Mouse (Mus musculus): Measurements from ENCODE around the gene Matn4. TPM values are rescaled to one million over a fixed set of nuclear protein-coding genes. Genes with fewer than 3 reads are reported as not detected.

The Matn4 gene
- polyA plus RNA-seq, 1 experiment from 2014 or later = 36.2 TPM

- WGBS = 1% methylated on average over 49 of the region's 49 CpGs
- peaks cover 35% of the 10 kb centered on the region; the same call in 1 of the 2 replicates for H3K4me1 ChIP-seq
- H3K9ac ChIP-seq = peak overlapping the region; percentile 36
- 0 out of 2 replicates have a peak overlapping the region, but pooled peaks have one; percentile 17 for H3K27ac ChIP-seq
- H3K4me3 ChIP-seq = peak overlapping the region; percentile 41
- no peaks in the 10 kb centered on the region for H3K9me3 ChIP-seq
- H3K36me3 ChIP-seq = no peaks in the 10 kb centered on the region
- H3K4me2 ChIP-seq (replicated peaks) = peak overlapping the region; percentile 63
- ATAC-seq (ENCODE audit: insufficient number of reproducible peaks, insufficient read depth, low FRiP score, low TSS enrichment) = no peak
- peaks cover 98% of the 10 kb centered on the region for H3K27me3 ChIP-seq
Observed at GRCm38 (mm10) chr2:164404082-164404990, 624 bp downstream of the Matn4 start.

DNA sequence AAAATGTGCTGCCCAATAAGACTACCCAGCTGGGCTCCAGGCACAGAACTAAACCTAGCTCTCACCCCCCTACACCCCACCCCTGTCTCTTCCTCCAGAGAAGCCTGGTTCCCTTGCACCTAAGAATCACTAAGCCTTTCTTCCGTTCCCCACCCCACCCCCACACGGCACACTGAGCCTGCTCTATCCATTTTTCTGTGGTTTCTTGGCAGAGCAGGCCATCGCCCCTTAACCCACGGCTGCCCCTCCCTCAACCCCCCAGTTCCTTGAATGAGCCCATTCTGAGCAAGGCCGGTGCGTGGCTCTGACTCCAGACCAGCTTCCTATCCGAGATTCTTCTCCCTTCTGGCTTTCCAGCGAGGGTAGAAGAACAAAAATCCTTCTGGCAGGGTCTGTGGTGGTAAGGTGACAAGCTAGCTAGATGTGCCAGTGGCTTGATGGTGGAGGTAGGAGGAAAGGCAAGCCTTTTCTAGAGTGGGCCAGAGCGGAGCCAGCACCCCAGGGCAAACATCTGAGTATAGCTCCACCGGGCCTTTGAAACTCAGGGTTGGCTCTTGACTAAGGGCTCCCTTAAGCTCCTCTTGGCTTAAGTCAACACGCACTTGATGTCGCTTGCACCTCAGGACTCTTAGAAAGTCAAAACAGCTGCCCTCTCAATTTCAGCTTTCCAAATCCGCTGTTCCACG lies 1.4 kb downstream of the Matn4 start:
- peaks cover 95% of the 10 kb centered on the region for H3K27me3 ChIP-seq
- peak overlapping the region; percentile 41 for H3K4me3 ChIP-seq
- no peaks in the 10 kb centered on the region for H3K36me3 ChIP-seq
- no peak overlapping the region for H3K27ac ChIP-seq
- H3K4me1 ChIP-seq = peaks cover 35% of the 10 kb centered on the region; the same call in 1 of the 2 replicates
- no peak overlapping the region for H3K9ac ChIP-seq
- no peaks in the 10 kb centered on the region for H3K9me3 ChIP-seq
- 5% methylated on average over 14 of the region's 14 CpGs for WGBS
- H3K4me2 ChIP-seq (replicated peaks) = peak overlapping the region; percentile 63
- ATAC-seq (ENCODE audit: insufficient number of reproducible peaks, insufficient read depth, low FRiP score, low TSS enrichment) = no peak

GRCm38 (mm10) chr2:164402906-164403305 lies 2.1 kb downstream of the Matn4 start, which contains the start of gene Rbpjl:
TSS of gene Rbpjl (plus strand) at chr2:164403141.
- H3K4me2 ChIP-seq (replicated peaks) = peak within 1 kb of the TSS; percentile 63
- H3K9me3 ChIP-seq = no peaks in the 10 kb centered on the region; the same call in 1 of the 2 replicates
- no peak within 1 kb of the TSS for H3K9ac ChIP-seq
- H3K27ac ChIP-seq = no peak within 1 kb of the TSS
- no peaks in the 10 kb centered on the region for H3K36me3 ChIP-seq
- WGBS = 7% methylated on average over 17 of the region's 17 CpGs
- H3K4me3 ChIP-seq = peak within 1 kb of the TSS; percentile 41
- 0 out of 2 replicates have a peak, but pooled peaks have one; percentile 18 for ATAC-seq (ENCODE audit: insufficient number of reproducible peaks, insufficient read depth, low FRiP score, low TSS enrichment)
- H3K27me3 ChIP-seq = peaks cover 89% of the 10 kb centered on the region
- peaks cover 34% of the 10 kb centered on the region; the same call in 1 of the 2 replicates for H3K4me1 ChIP-seq

GRCm38 (mm10) chr2:164396911-164397310 lies 8.0 kb downstream of the Matn4 start:
- H3K27me3 ChIP-seq = peaks cover 40% of the 10 kb centered on the region
- peaks cover 8% of the 10 kb centered on the region; the same call in 1 of the 2 replicates for H3K4me1 ChIP-seq
- 72% methylated on average over 12 of the region's 12 CpGs for WGBS

DNA sequence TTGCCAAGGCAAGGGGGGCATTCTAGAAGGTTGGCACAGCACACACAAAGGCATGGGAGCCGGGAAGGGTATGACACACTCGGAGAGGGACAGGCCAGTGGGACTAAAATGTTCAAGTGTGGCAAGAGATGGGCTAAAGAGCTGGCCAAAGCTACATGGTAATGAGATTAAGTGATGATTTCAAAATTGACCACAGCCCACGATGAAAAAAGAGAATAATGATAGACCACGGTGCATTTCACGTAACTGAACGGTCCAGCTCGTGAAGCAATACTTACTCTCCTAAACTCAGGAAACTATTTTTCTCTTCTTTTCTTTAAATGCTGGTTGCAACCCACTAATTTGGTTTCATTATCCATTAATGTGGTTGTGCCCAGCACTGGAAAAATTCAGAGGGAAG lies 8.9 kb downstream of the Matn4 start:
- no peaks in the 10 kb centered on the region for H3K36me3 ChIP-seq

More at GRCm38 (mm10) chr2:164396911-164397310, 8.0 kb downstream of the Matn4 start:
- Histone ChIP-seq H3K9ac (no peak overlapping the region), H3K36me3 (no peaks in the 10 kb centered on the region), H3K27ac (no peak overlapping the region), H3K9me3 (peaks cover 3% of the 10 kb centered on the region; the same call in 1 of the 2 replicates), H3K4me2 (replicated peaks) (no peak overlapping the region), H3K4me3 (no peak overlapping the region)
- no peak for ATAC-seq (ENCODE audit: insufficient number of reproducible peaks, insufficient read depth, low FRiP score, low TSS enrichment)

GRCm38 (mm10) chr2:164393126-164393525 lies 11.8 kb downstream of the Matn4 start:
- Histone ChIP-seq H3K4me3 (no peak overlapping the region), H3K4me1 (peaks cover 6% of the 10 kb centered on the region; the same call in 1 of the 2 replicates), H3K27me3 (peaks cover 17% of the 10 kb centered on the region), H3K4me2 (replicated peaks) (no peak overlapping the region), H3K9ac (no peak overlapping the region), H3K36me3 (no peaks in the 10 kb centered on the region), H3K9me3 (peaks cover 3% of the 10 kb centered on the region; the same call in 1 of the 2 replicates), H3K27ac (no peak overlapping the region)
- no peak for ATAC-seq (ENCODE audit: insufficient number of reproducible peaks, insufficient read depth, low FRiP score, low TSS enrichment)
- WGBS = 84% methylated on average over 29 of the region's 29 CpGs

More for the DNA sequence above, 8.9 kb downstream of the Matn4 start:
- Histone ChIP-seq H3K9me3 (peaks cover 3% of the 10 kb centered on the region; the same call in 1 of the 2 replicates), H3K4me3 (no peak overlapping the region), H3K4me1 (peaks cover 7% of the 10 kb centered on the region; the same call in 1 of the 2 replicates), H3K27me3 (peaks cover 31% of the 10 kb centered on the region), H3K4me2 (replicated peaks) (no peak overlapping the region), H3K27ac (no peak overlapping the region), H3K9ac (no peak overlapping the region)
- WGBS = 91% methylated on average over 7 of the region's 7 CpGs
- no peak for ATAC-seq (ENCODE audit: insufficient number of reproducible peaks, insufficient read depth, low FRiP score, low TSS enrichment)

DNA sequence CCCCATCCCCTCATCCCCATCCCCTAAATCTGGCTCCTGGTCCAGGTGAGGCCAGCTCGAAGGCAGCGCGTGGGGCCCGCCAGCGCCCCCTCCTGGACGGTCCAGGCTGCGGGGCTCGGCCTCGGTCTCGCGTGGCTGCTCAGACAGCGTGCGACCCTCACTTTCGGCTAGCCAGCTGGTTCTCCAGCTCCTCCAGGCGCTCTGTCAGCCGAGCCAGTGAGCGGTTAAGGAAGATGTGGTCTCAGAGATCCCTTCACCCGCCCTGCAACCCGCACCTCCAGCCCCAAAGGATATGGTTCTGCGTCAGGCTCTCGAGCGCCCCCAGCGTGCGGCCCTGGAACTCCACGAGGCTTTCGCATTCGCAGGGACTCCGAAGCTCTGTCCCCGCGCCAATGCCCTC lies 15.5 kb downstream of the Matn4 start:
- Histone ChIP-seq H3K4me1 (peaks cover 15% of the 10 kb centered on the region), H3K36me3 (no peaks in the 10 kb centered on the region), H3K9me3 (no peaks in the 10 kb centered on the region), H3K4me3 (peak overlapping the region; percentile 44), H3K27me3 (peaks cover 26% of the 10 kb centered on the region), H3K9ac (peak overlapping the region; percentile 48; the same call in 1 of the 2 replicates), H3K27ac (peak overlapping the region; percentile 88), H3K4me2 (replicated peaks) (peak overlapping the region; percentile 70)
- ATAC-seq (ENCODE audit: insufficient number of reproducible peaks, insufficient read depth, low FRiP score, low TSS enrichment) = peak; percentile 37; the same call in 1 of the 2 replicates
- under 1% methylated on average over 30 of the region's 30 CpGs for WGBS

GRCm38 (mm10) chr2:164389020-164389419 lies 15.9 kb downstream of the Matn4 start, which contains the start of gene Slpi:
TSS of gene Slpi (minus strand) at chr2:164389095.
- no peaks in the 10 kb centered on the region for H3K9me3 ChIP-seq
- peaks cover 26% of the 10 kb centered on the region for H3K27me3 ChIP-seq
- H3K9ac ChIP-seq = peak within 1 kb of the TSS; percentile 48
- peak within 1 kb of the TSS; percentile 44 for H3K4me3 ChIP-seq
- H3K4me1 ChIP-seq = peaks cover 15% of the 10 kb centered on the region
- no peaks in the 10 kb centered on the region for H3K36me3 ChIP-seq
- H3K4me2 ChIP-seq (replicated peaks) = peak within 1 kb of the TSS; percentile 70
- under 1% methylated on average over 17 of the region's 17 CpGs for WGBS
- peak; percentile 75 for ATAC-seq (ENCODE audit: insufficient number of reproducible peaks, insufficient read depth, low FRiP score, low TSS enrichment)
- H3K27ac ChIP-seq = peak within 1 kb of the TSS; percentile 88

GRCm38 (mm10) chr2:164386953-164387352 lies 18.0 kb downstream of the Matn4 start:
- no peaks in the 10 kb centered on the region for H3K36me3 ChIP-seq
- no peak for ATAC-seq (ENCODE audit: insufficient number of reproducible peaks, insufficient read depth, low FRiP score, low TSS enrichment)
- H3K4me1 ChIP-seq = peaks cover 15% of the 10 kb centered on the region
- no peak overlapping the region for H3K4me2 ChIP-seq (replicated peaks)
- peak overlapping the region; percentile 72 for H3K27ac ChIP-seq
- peaks cover 18% of the 10 kb centered on the region for H3K27me3 ChIP-seq
- H3K9me3 ChIP-seq = no peaks in the 10 kb centered on the region
- WGBS = 17% methylated on average over 8 of the region's 8 CpGs
- no peak overlapping the region for H3K9ac ChIP-seq
- no peak overlapping the region for H3K4me3 ChIP-seq

- Histone ChIP-seq H3K27ac (peak overlapping the region; percentile 72), H3K4me1 (peaks cover 15% of the 10 kb centered on the region), H3K4me2 (replicated peaks) (peak overlapping the region; percentile 31), H3K36me3 (no peaks in the 10 kb centered on the region), H3K9me3 (no peaks in the 10 kb centered on the region), H3K4me3 (no peak overlapping the region), H3K9ac (no peak overlapping the region), H3K27me3 (peaks cover 18% of the 10 kb centered on the region)
- peak; percentile 82 for ATAC-seq (ENCODE audit: insufficient number of reproducible peaks, insufficient read depth, low FRiP score, low TSS enrichment)
- 6% methylated on average over 18 of the region's 18 CpGs for WGBS
Observed at GRCm38 (mm10) chr2:164385927-164386763, 18.8 kb downstream of the Matn4 start.
